Mouse (Mus musculus) layer of hippocampus, postnatal 25 days (tissue): ENCODE measurements around the gene Taf1c. TPM values are rescaled to one million over a fixed set of nuclear protein-coding genes. Genes with fewer than 3 reads are reported as not detected.

Experiments
- DNase-seq, 2 experiments: peaks; one replicate each; pipeline ENCODE4 v3.0.0; 2022; ENCODE audit warnings: mixed read lengths in 2 of 2, low spot score in 1 of 2; ENCODE audit errors: extremely low spot score in 1 of 2
- total RNA-seq, 2 experiments: library from RNA; stranded (reverse); gene quantifications; 2 replicates each; pipeline ENCODE4 v1.2.3; 2021

Gene Taf1c
- total RNA-seq, 2 experiments from 2014 or later = 10.5 to 11.1 TPM

DNA sequence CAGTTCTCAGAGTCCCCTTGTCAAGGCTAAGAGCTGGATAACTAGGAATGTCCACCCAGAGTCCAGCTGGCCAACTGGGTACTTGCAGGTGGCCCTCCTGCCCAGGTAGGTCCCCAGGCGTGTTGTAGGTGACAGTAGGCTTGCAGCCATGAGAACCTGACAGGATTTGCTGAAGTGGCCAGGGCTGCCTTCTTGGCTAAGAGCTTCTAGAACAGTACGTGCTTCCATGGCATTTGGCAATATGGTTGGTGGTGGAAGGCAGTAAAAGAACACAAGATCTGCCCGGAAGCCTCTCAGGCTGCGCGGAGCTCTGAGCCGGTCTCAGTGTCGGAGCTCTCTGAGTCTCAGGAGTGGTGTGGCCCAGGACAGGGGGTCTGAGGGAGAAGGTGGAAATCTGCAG lies 19.9 kb upstream of the Taf1c start:
- no peak for DNase-seq

GRCm38 (mm10) chr8:119623744-119624143 lies 18.7 kb upstream of the Taf1c start:
- no peak for DNase-seq

DNA sequence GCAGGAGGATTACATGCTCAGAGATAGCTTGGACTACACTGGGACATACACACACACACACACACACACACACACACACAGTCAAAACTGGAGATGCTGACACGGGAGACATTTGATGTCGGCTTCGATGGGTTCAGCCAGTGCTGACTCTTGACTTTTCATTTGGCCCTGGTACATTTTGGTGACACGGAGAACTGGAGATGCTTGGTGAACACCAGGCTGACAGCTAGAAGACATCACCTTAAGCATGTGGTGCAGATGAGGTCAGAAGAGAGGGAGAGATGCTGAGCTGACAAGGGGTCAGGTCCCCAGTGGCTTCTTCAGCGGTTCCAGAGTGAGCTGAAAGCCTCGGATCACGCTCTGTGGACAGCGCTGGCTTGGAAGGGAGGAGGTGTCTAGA lies 18.0 kb upstream of the Taf1c start:
- no peak for DNase-seq

DNA sequence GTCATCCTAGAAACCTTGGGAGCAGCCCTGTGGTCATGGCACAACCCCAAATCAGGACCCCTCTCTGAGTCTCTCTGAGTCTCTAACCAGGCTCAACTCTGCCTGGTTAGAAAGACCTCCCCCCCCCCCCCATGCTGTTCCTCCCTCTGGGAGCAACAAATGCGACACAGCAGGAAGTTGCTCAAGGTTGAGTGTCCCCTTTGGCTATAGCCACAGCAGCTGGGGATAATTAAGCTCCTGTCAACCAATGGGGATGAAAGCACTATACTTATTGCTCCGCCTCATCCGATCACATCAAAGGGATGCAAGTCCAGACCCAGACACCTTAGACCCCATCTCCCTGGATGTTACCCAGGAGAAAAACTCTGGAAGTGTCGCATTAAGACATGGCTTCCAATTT lies 17.5 kb upstream of the Taf1c start:
- DNase-seq = no peak

DNA sequence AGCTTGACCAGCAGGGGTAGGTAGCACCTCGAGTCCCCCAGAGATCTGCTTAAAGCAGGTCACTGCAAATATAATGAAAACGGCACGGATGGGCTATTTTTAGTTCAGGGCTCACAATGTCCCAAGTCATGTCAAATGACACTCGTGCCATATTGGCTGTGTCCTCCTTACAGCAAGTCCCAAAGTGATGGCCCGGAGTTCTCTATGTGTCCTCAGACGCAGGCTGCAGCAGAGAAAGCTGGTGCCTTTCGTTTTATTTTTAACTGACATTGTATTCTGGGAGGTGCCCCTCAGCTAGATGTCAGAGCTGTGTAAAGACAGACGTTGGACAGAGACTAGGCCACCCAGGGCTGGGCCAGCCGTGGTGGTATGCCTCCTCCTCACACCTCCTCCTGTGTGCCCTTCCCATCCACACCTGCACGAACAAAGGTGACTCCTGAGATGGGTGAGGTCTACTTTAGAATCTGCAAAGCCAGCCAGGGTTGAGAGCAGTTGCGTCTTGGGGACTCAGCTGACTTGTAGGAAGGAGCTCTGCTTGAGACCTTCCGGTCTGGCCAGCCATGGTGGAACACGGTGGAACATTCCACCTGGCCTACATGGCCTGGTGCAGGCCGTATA lies 15.9 kb upstream of the Taf1c start:
- no peak for DNase-seq

GRCm38 (mm10) chr8:119620116-119620840 lies 15.3 kb upstream of the Taf1c start:
- no peak for DNase-seq

DNA sequence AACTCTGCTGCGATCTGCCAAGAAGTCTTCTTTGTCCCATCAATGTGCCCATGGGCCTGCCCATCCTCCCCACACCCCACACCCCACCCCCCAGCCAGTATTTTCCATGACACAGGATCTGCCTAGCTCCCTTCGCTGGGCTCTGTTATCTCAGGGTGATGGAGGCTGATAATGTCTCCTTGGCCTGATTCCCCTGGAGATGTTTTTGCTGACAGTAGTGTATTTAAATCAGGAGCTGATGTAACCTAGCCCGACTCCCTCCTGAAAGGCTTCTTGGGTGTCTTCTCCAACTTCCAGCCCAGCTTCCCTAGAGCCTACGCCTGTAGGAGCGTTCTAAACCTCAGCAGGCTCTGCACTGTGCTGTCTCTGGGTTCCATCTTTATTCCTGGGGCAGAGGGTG lies 13.9 kb upstream of the Taf1c start:
- no peak for DNase-seq

DNA sequence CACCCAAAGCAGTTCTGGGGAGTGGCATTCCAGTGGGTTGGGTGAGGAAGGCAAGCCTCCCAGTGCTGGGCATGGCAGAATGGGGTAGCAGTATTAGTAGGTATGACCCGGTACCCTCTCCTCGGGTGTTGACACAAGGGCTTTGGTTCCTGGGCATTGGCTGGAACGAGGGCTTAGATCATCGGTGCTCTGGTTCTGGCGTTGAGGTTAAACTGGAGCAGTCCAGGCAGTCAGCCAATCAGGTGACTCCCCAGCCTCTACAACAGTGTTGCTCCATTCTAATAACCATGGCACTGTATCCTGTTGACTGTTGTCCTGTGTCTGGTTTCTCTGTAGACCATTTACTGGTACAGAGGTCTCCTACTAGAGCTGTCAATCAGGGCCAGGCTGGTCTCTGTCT lies 12.6 kb upstream of the Taf1c start:
- no peak for DNase-seq

DNA sequence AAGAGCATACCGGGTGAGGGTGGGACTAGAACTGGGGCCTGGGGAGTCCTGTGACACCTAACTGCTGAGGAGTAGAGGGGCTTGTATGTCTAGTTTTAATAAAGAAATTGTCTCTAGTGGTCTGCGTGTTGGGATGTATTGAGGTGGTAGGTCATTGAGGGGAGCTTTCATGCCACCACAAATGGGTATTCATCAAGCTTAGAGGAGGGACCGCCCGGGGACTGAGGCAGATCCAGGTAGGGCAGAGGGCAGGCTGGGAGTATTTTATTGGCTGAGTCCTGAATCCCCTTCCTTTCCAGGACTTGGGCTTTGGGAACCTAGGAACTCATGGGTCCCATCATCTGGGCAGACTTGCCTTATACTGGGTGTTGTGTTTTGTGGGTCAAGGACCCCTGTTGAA lies 11.8 kb upstream of the Taf1c start:
- no peak for DNase-seq

DNA sequence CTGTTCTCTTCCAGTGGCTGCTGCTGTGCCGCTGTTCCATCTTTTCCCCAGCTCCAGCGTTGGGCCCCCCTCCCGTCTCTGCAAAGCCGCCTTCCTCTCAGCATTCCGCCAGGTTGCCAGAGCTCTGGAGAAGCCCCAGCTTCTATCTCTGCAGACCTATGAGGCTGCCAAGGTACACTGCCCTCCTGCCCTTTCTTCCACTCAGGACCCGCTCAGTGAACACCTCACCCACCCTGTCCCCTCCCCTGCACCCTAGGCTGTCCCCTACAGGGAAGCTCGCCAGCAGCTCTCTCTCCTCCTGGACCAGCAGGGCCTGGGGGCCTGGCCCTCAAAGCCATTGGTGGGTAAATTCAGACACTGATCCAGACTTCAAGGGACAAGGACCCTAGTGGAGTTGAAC lies 11.3 kb upstream of the Taf1c start:
- no peak for DNase-seq

- no peak for DNase-seq
Measured at GRCm38 (mm10) chr8:119615096-119615495, 10.1 kb upstream of the Taf1c start.

DNA sequence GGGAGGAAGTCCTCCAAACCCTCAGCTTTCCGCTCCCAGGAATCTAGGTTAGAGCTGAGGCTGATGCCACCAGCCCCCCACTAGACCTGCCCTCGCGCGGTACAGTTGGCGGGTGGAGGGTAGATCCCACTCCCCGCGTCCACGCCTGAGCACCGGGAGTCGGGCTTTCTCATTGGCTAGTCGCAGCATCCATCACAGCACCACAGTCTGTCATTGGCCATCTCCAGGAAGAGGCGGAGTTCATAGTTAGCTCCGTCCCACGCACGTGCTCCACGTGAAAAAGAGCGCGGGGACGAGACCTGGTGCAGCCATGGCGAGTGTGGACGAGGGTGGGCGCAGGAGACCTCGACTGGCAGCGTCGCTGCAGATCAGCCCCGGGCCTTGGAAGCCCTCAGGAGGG lies 7.4 kb upstream of the Taf1c start, which contains the start of gene Adad2:
TSS of gene Adad2 (plus strand) at position 277 of the 400 bp plus-strand sequence.
- DNase-seq = no peak

GRCm38 (mm10) chr8:119606224-119606623 lies 1.2 kb upstream of the Taf1c start:
- no peak for DNase-seq

DNA sequence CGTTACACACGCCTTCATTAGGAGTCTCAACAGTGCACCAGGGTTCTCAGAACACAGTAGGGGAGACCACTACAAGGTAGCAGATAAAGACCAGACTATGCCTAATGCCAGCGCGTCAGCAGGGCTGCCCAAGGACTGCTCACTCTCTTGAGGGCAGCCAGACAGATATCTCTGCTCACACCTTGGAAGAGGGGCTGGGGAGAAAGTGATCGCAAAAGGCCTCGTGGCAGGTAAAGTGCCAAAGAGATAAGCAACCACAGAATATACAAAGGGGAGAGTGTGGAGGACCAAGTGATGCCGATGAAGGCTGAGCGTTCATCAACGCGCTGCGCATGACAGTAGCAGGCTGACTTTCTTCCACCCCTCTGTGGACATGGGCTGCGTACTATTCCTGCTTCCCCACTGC lies 621 bp downstream of the Taf1c start:
- DNase-seq = no peak

DNA sequence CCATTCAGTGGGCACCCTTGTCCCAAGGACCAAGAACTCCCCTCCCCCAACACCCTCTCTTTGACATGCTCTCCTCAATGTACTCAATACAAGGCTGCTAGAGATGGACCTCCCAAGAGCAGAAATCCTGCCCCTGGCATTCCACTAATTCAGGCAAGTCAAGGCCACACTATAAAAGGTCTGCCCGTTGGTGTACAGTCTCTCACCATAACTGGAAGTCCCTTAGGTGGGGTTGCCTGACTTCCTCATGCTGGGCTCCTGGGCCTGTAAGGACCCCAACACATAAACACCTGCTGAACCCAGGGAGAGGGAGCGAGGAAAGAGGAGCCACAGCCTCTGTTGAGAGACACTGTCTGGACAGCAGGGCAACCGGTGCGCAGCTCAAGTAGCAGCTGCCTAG lies 1.3 kb downstream of the Taf1c start:
- DNase-seq = no peak

GRCm38 (mm10) chr8:119591456-119591855 lies 13.6 kb downstream of the Taf1c start:
- DNase-seq = no peak

DNA sequence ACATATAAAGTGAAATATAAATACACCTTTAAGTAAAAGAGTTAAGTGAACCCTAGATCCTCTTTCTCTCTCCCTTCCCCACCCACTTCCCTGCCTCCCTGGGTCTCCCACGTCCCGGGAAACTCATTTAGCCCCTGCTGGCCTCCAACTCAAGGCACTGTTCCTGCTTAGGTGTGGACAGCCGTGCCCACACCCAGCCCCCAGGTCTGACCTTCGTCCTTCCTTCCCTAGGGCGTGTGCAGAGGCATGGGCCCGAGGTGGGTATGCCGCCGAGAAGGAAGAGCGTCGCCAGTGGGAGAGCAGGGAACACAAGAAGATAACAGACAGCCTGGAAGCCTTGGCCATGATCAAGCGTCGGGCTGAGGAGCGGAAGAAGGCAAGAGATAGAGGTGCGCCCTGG lies 14.7 kb downstream of the Taf1c start:
- no peak for DNase-seq

- DNase-seq = no peak
Measured at GRCm38 (mm10) chr8:119588844-119589243, 16.2 kb downstream of the Taf1c start.

DNA sequence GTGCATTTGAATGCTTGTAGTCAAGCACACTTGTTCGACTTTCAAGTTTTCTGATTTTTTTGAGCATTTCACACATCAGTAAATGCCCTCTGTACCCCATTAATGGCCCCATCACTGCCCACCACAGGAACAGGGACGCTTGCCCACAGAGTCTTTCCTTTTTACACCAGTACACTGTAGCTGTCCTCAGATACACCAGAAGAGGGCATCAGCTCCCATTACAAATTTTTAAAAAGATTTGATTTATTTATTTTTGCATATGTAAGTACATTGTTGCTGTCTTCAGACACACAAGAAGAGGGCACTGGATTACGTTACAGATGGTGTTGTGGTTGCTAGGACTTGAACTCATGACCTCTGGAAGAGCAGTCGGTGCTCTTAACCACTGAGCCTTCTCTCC lies 16.7 kb downstream of the Taf1c start:
- DNase-seq = no peak

- DNase-seq = no peak
Measured at GRCm38 (mm10) chr8:119585901-119586300, 19.1 kb downstream of the Taf1c start.

DNA sequence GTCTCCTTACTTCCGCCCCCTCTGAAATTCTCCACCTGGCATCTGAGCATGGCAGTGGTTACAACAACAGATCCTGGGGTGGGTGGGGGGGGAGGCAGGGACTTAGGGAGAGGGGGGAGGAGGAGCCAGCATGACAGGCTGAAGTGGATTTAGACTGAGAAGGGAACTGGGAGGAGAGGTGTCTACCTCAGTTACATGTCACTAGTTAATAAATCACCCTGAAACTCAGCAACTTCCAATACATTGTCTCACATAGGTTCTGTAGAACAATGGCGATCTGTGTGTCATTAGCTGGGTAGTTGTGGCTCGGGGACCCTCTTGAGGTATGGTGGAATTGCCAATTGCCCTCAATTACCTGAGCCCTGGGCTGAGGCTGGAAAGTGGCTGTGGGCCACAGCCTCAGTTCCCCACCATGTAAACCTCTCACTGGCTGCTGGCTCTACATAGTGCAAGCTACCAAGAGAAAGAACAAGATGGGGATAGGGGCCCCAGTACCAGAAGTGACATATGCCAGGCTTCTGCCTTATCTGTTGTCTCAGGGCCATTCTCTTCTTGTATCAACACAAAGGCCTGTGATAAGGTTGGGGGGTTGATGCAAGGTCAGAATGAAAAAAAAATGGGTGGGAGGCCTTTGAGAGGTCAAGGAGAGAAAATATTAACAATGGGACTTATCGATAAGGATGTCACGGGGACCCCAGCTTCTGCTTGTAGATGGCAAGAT lies 24.4 kb downstream of the Taf1c start:
- no peak for DNase-seq

- DNase-seq = no peak
Measured at GRCm38 (mm10) chr8:119579096-119579495, 25.9 kb downstream of the Taf1c start.
